Mouse (Mus musculus): ENCODE measurements around the gene Itpr3. TPM values are rescaled to one million over a fixed set of nuclear protein-coding genes. Genes with fewer than 3 reads are reported as not detected.

Gene Itpr3
- total RNA-seq, 2 experiments from 2014 or later, result 1.6 to 2.4 TPM

- no peak for DNase-seq
These were observed 14.5 kb downstream of the Itpr3 start for GRCm38 (mm10) chr17:27071630-27072029.

GRCm38 (mm10) chr17:27072363-27072762, 15.3 kb downstream of the Itpr3 start:
- DNase-seq, result no peak

DNA sequence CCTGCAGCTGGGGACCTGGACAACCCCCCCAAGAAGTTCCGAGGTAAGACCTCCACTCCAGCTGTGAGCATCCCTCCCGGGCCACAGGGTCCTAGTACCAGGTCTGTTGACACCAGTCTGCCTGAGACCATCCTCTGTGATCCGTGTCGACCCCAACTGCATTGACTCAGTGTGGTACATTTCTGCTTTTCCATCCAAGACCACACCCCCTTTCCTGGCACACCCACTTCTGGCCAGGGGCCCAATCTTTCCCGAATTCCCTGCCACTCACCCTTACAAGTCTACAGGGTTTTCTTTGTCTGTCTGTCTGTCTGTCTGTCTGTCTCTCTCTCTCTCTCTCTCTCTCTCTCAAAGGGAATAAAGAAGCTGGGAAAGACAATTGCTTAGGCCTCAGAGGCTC, 16.0 kb downstream of the Itpr3 start:
- DNase-seq, result no peak

GRCm38 (mm10) chr17:27073778-27074177, 16.7 kb downstream of the Itpr3 start:
- no peak for DNase-seq

- no peak for DNase-seq
These were observed 17.1 kb downstream of the Itpr3 start for GRCm38 (mm10) chr17:27074236-27074635.

GRCm38 (mm10) chr17:27074849-27075745, 18.0 kb downstream of the Itpr3 start:
- DNase-seq, result no peak

DNA sequence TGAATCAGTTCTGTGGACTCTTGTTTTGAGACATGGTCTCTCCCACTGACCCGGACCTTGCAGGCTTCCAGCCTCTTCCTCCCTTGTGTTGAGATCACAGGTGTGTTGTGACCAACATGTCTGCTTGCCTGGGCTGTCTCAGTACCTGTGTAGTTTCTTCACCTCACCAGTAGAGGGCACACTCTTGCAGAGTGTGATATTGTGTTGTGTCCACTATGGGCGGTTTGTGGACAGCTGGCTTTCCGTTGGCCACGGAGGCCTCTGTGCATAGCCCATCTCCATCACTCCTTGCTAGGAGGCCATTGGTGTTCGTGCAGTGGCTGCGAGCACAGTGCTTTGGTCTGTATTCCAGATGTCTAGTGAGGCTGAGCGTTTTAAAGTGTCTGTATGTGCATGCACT, 20.0 kb downstream of the Itpr3 start:
- DNase-seq, result no peak

GRCm38 (mm10) chr17:27077920-27078319, 20.8 kb downstream of the Itpr3 start:
- DNase-seq, result no peak

DNA sequence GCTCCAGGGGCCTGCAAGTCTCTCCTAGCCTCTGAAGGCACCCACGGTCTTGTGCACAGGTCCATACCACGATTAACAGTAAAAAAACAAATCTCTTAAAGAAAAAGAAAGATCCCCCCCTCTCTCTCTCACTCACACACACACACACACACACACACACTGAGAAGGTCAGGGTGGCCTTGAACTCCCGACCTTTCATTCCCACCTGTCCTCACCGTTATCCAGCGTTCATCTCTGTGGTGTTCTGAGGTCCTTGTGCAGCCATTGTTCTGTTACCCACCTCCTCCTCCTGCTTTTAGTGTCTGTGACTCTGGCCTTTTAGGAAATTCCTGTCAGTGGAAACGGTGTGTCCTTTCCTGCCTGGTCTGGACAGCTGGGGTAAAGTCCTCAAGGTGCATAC, 21.4 kb downstream of the Itpr3 start:
- no peak for DNase-seq

DNA sequence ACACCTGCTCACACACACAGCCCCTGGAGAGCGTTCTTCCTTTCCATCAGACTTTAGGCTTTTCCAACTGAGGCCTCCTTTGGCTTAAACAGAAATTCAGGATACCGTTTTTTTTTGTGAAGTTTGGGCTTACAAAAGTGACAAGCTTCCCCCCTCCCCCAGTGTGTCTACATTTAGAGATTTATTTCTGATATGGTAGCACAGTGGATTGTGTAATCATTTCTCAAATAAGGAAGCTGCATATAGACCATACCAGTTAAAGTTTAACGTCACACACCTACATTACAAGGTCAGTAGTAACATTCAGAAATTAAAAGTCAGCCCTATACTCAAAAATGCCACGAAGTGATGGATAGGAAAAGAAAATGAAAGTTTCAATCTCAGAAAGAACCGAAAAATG, 24.8 kb downstream of the Itpr3 start:
- DNase-seq, result no peak

GRCm38 (mm10) chr17:27082796-27083195, 25.7 kb downstream of the Itpr3 start:
- DNase-seq, result no peak

DNA sequence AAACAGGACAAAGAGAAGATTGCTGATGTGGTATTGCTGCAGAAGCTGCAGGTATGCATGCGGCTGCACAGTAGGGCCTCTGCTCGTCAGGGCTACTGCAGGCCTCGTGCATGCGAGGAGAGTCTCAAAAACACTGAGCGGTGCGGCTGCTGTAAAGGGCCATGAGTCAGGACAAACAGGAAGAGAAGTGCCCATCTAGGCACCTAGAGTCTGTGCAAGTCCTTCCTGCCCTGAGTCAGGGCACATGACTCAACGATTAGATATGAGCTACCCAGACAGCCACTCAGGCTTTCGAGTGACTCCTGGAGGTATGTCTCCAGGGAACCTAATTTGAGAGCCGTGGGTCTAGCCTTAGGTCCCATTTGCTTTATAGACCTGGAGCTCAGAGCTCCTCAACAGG, 26.5 kb downstream of the Itpr3 start:
- no peak for DNase-seq

- DNase-seq, result no peak
These were observed 28.6 kb downstream of the Itpr3 start for GRCm38 (mm10) chr17:27085676-27086075.

DNA sequence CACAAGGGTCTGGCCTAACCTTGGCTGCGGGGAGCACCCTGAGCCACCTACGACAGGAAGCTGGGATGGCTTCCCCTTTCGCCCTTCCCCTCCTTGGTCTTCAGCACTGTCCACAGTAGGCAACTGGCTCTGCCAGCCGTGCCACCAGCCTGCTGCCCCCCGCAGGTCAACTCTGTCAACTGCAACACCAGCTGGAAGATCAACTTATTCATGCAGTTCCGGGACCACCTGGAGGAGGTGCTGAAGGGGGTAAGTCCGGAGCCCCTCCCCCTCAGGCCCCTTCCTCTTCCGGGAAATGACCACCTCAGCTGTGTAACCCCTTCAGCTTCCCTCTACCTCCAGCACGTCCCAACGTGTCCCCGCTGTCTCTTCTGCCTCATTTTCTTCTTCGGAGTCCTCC, 30.3 kb downstream of the Itpr3 start:
- DNase-seq, result no peak

DNA sequence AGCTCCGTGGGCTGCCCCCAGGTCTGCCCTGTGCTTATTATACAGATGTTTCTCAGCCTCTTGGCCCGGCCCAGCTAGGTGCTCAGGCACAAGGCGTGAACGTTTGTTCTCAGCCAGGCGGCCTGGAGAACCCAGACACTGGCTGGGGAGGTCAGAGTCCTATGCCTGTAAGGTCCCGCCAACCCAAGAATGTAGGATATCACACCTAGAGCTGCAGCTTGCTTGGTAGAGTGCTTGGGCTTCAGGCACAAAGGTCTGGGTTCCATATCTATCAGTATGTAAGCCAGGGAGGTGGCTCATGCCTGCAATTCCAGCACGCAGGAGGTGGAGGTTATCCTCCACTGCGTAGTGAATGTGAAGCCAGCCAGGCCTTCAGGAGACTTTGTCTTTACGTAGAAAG, 33.0 kb downstream of the Itpr3 start:
- no peak for DNase-seq

DNA sequence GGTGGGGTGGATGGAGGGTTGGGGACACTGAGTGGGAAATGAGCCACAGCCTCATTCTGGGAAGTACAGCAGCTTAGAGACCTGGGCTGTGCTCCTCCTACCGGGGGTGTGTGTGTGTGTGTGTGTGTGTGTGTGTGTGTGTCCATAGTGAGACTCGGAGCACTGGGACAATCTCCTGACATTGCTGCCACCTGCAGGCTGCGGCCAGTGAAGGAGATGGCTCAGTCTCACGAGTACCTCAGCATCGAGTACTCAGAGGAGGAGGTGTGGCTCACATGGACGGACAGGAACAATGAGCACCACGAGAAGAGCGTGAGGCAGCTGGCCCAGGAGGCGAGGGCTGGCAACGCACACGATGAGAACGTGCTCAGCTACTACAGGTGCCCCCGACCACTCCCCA, 38.6 kb downstream of the Itpr3 start:
- DNase-seq, result no peak

GRCm38 (mm10) chr17:27101675-27102074, 44.6 kb downstream of the Itpr3 start:
- no peak for DNase-seq

DNA sequence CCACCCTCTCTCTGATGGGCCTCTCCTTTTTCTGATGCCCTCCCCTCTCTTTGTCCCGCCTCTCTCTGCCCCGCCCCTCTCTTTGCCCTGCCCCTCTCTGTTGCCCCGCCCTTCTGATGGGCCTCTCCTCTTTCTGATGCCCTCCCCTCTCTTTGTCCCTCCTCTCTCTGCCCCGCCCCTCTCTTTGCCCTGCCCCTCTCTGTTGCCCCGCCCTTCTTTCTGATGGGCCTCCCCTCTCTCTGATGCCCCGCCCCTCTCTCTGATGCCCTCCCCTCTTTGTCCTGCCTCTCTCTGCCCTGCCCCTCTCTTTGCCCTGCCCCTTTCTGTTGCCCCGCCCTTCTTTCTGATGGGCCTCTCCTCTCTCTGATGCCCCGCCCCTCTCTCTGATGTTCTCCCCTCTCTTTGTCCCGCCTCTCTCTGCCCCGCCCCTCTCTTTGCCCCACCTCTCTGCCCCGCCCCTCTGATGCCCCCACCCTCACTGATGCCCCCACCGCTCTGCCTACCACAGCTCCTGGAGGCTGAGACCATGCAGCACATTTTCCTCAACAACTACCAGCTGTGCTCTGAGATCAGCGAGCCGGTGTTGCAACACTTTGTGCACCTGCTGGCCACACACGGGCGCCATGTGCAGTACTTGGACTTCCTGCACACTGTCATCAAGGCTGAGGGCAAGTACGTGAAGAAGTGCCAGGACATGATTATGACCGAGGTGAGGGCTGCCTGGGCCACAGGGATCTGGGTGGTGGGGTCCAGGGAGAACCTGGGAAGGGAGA, 48.8 kb downstream of the Itpr3 start:
- no peak for DNase-seq

- DNase-seq, result no peak
These were observed 49.6 kb downstream of the Itpr3 start for GRCm38 (mm10) chr17:27106745-27107144.

GRCm38 (mm10) chr17:27107936-27108335, 50.8 kb downstream of the Itpr3 start:
- no peak for DNase-seq

GRCm38 (mm10) chr17:27110072-27110471, 53.0 kb downstream of the Itpr3 start:
- DNase-seq, result no peak

- no peak for DNase-seq
These were observed 61.8 kb downstream of the Itpr3 start for GRCm38 (mm10) chr17:27118676-27119539.

DNA sequence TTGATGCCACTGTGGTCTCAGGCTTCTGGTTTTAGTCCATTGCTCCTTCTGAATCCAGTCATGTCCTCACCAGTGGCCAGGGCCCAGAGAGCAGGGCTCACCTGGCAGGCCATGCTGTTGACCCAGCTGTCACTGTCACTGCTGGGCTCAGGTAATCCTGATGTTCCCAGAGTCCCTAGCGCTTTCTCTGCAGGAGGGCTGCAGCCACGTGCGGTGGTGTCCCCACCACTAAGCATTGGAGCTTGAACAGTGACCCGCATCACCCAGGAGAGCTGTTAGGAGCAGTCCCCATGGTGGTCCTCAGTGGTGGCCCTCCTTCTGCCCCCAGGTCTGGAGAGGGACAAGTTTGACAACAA, 62.4 kb downstream of the Itpr3 start:
- DNase-seq, result no peak

Measured in gastrocnemius, postnatal 25 days (tissue).